In genomic region chr3:145248040-145248439, GRCm38 (mm10) we compare ENCODE assay signal across 1 mouse cellular context.
TF ChIP-seq lines count a peak whose summit lies in the region.

No protein-coding gene starts in this region.

TF ChIP-seq in myocyte, 11 proteins besides CTCF, POLR2A, EP300 and RAD21 (continued from another document):
- peak; percentile 21 for TF ChIP-seq USF1 (IDR thresholded peaks at IDR 0.05; ENCODE audit: low read depth)
